Mouse (Mus musculus) cerebellum, adult 11-12 months (tissue): Measurements from ENCODE around the gene Map2k2.

ENCODE experiments used
- DNase-seq: peaks from one replicate; pipeline ENCODE4 v3.0.0; 2022

Gene Map2k2

GRCm38 (mm10) chr10:81177491-81177925, 71.8 kb downstream of the Map2k2 start:
- peak; percentile 77 for DNase-seq

GRCm38 (mm10) chr10:81177958-81178712, 72.4 kb downstream of the Map2k2 start:
- peak; percentile 60 for DNase-seq

- peak; percentile 57 for DNase-seq
Observed at GRCm38 (mm10) chr10:81178927-81179326, 73.2 kb downstream of the Map2k2 start.

- DNase-seq = peak; percentile 63
Observed at GRCm38 (mm10) chr10:81179451-81180342, 74.0 kb downstream of the Map2k2 start.

- DNase-seq = peak; percentile 58
Observed at GRCm38 (mm10) chr10:81180946-81181345, 75.2 kb downstream of the Map2k2 start.

GRCm38 (mm10) chr10:81181860-81182259, 76.1 kb downstream of the Map2k2 start:
- DNase-seq = peak; percentile 63

GRCm38 (mm10) chr10:81182336-81183333, 76.9 kb downstream of the Map2k2 start, which contains the start of gene Dapk3:
Gene Dapk3, plus strand, starts transcription at chr10:81183005.
- DNase-seq = peak; percentile 99
